In genomic region chr7:117912453-117912852, GRCm38 (mm10) we compare ENCODE assay signal across 25 mouse cellular contexts.
DNase-seq lines count a peak whose midpoint lies in the region; ATAC-seq lines count a peak whose summit lies in the region.
"Had no signal": no experiment of that assay in that cellular context is flagged by ENCODE, and none has a peak within 500 bp of the region (broad histone marks: within the 10 kb centered on the region; RNA-seq: fewer than 3 reads in every experiment).

No protein-coding gene starts in this region.

- peak; percentile 81 for DNase-seq in heart, adult 11 months
- DNase-seq in heart, embryonic 10.5 days (ENCODE audit: low spot score) = no peak
- DNase-seq in heart, adult 8-10 months (ENCODE audit: low spot score) = no peak
- no peak for DNase-seq in lung, postnatal 14 days
- no peak for DNase-seq in kidney, postnatal 10 days
- DNase-seq: adrenal gland, adult 8-10 months; cerebellum, adult 8-10 months; cerebellum, postnatal 25 days; gastrocnemius, postnatal 25 days; kidney, adult 8-10 months; retina, postnatal 1 day; right cerebral cortex, postnatal 14 days; thymus, postnatal 4 days had no signal

- H3K9ac ChIP-seq in heart, embryonic 14.5 days (ENCODE audit: low read length) = no peak overlapping the region
- no peak overlapping the region for H3K9ac ChIP-seq in lung, embryonic 16.5 days (ENCODE audit: low read length)
- H3K9ac ChIP-seq: embryonic facial prominence, embryonic 12.5 days; forebrain, embryonic 15.5 days; hindbrain, embryonic 12.5 days; liver, embryonic 15.5 days; midbrain, embryonic 15.5 days; neural tube, embryonic 15.5 days had no signal

- H3K4me2 ChIP-seq in heart, embryonic 14.5 days (ENCODE audit: low read length) = no peak overlapping the region
- no peak overlapping the region for H3K4me2 ChIP-seq in lung, embryonic 16.5 days (ENCODE audit: low read depth, low read length)
- H3K4me2 ChIP-seq: embryonic facial prominence, embryonic 12.5 days; forebrain, embryonic 15.5 days; hindbrain, embryonic 12.5 days; liver, embryonic 15.5 days; midbrain, embryonic 15.5 days; neural tube, embryonic 15.5 days had no signal

- H3K27me3 ChIP-seq in heart, embryonic 10.5 days (ENCODE audit: insufficient read depth, poor library complexity, severe bottlenecking) = no peaks in the 10 kb centered on the region
- H3K27me3 ChIP-seq in heart, embryonic 14.5 days (ENCODE audit: control insufficient read depth, insufficient read depth, low read length) = no peaks in the 10 kb centered on the region
- H3K27me3 ChIP-seq in lung, embryonic 16.5 days (ENCODE audit: control insufficient read depth, insufficient read depth, low read depth, low read length) = no peaks in the 10 kb centered on the region
- H3K27me3 ChIP-seq: embryonic facial prominence, embryonic 12.5 days; forebrain, embryonic 15.5 days; hindbrain, embryonic 12.5 days; liver, embryonic 15.5 days; midbrain, embryonic 15.5 days; neural tube, embryonic 15.5 days had no signal

- no peaks in the 10 kb centered on the region for H3K4me1 ChIP-seq in heart, embryonic 10.5 days
- H3K4me1 ChIP-seq in heart, embryonic 14.5 days (ENCODE audit: control insufficient read depth in 2 of 2, insufficient read depth in 2 of 2, low read length in 2 of 2) = peaks cover 0 to 2% of the 10 kb centered on the region in 2 experiments; a peak in 1 of 4 replicates
- H3K4me1 ChIP-seq in lung, embryonic 16.5 days (replicated peaks; ENCODE audit: control insufficient read depth, insufficient read depth, low read length) = no peaks in the 10 kb centered on the region
- H3K4me1 ChIP-seq: embryonic facial prominence, embryonic 12.5 days; forebrain, embryonic 15.5 days; hindbrain, embryonic 12.5 days; liver, embryonic 15.5 days; midbrain, embryonic 15.5 days; neural tube, embryonic 15.5 days had no signal

- no peaks in the 10 kb centered on the region for H3K9me3 ChIP-seq in heart, embryonic 10.5 days
- no peaks in the 10 kb centered on the region for H3K9me3 ChIP-seq in heart, embryonic 14.5 days (ENCODE audit: control insufficient read depth, low read length)
- H3K9me3 ChIP-seq in lung, embryonic 16.5 days (ENCODE audit: control insufficient read depth, low read length) = no peaks in the 10 kb centered on the region
- H3K9me3 ChIP-seq: embryonic facial prominence, embryonic 12.5 days; forebrain, embryonic 15.5 days; hindbrain, embryonic 12.5 days; liver, embryonic 15.5 days; midbrain, embryonic 10.5 days; midbrain, embryonic 15.5 days; neural tube, embryonic 15.5 days had no signal

- 66% methylated on average over 3 of the region's 3 CpGs for WGBS in heart, embryonic 10.5 days
- WGBS in heart, embryonic 14.5 days = 57% methylated on average over 3 of the region's 3 CpGs
- 42% methylated on average over 3 of the region's 3 CpGs for WGBS in lung, embryonic 16.5 days

- no peak overlapping the region for H3K4me3 ChIP-seq in heart, embryonic 10.5 days
- no peak overlapping the region for H3K4me3 ChIP-seq in heart, embryonic 14.5 days (ENCODE audit: control insufficient read depth in 1 of 2, insufficient read depth in 1 of 2, low read depth in 1 of 2, low read length in 2 of 2)
- no peak overlapping the region for H3K4me3 ChIP-seq in lung, embryonic 16.5 days (ENCODE audit: low read length)
- H3K4me3 ChIP-seq: embryonic facial prominence, embryonic 12.5 days; forebrain, embryonic 15.5 days; hindbrain, embryonic 12.5 days; liver, embryonic 15.5 days; midbrain, embryonic 10.5 days; midbrain, embryonic 15.5 days; neural tube, embryonic 15.5 days had no signal

- peak; percentile 61; the same call in 1 of the 2 replicates for ATAC-seq in heart, embryonic 14.5 days (ENCODE audit: insufficient number of reproducible peaks, insufficient read depth, low FRiP score, low read depth)
- peak; percentile 67 for ATAC-seq in lung, embryonic 16.5 days (ENCODE audit: low read depth)
- ATAC-seq: forebrain, embryonic 15.5 days; intestine, embryonic 16.5 days; midbrain, embryonic 15.5 days had no signal

- H3K36me3 ChIP-seq in heart, embryonic 10.5 days = no peaks in the 10 kb centered on the region
- H3K36me3 ChIP-seq in heart, embryonic 14.5 days (ENCODE audit: control insufficient read depth, insufficient read depth, low read length) = no peaks in the 10 kb centered on the region
- H3K36me3 ChIP-seq in lung, embryonic 16.5 days (ENCODE audit: control insufficient read depth, insufficient read depth, low read length) = no peaks in the 10 kb centered on the region
- H3K36me3 ChIP-seq: embryonic facial prominence, embryonic 12.5 days; forebrain, embryonic 15.5 days; G1E; hindbrain, embryonic 12.5 days; liver, embryonic 15.5 days; midbrain, embryonic 10.5 days; midbrain, embryonic 15.5 days; neural tube, embryonic 15.5 days had no signal

- no peak overlapping the region for H3K27ac ChIP-seq in heart, embryonic 10.5 days
- peak overlapping the region in 1 of 2 experiments; percentile 62; a peak in 1 of 4 replicates for H3K27ac ChIP-seq in heart, embryonic 14.5 days (replicated peaks in 1 of 2; ENCODE audit: control insufficient read depth in 1 of 2, insufficient read depth in 1 of 2, low read depth in 2 of 2, low read length in 2 of 2)
- no peak overlapping the region for H3K27ac ChIP-seq in lung, embryonic 16.5 days (ENCODE audit: low read length)
- H3K27ac ChIP-seq: embryonic facial prominence, embryonic 12.5 days; forebrain, embryonic 15.5 days; hindbrain, embryonic 12.5 days; kidney, postnatal 0 days; liver, embryonic 15.5 days; midbrain, embryonic 10.5 days; midbrain, embryonic 15.5 days; neural tube, embryonic 15.5 days had no signal
